Mouse (Mus musculus): Measurements from ENCODE around the gene Eno3.
A peak's percentile ranks its signal among the peaks of the same experiment; 100 is the strongest.

Gene Eno3

DNA sequence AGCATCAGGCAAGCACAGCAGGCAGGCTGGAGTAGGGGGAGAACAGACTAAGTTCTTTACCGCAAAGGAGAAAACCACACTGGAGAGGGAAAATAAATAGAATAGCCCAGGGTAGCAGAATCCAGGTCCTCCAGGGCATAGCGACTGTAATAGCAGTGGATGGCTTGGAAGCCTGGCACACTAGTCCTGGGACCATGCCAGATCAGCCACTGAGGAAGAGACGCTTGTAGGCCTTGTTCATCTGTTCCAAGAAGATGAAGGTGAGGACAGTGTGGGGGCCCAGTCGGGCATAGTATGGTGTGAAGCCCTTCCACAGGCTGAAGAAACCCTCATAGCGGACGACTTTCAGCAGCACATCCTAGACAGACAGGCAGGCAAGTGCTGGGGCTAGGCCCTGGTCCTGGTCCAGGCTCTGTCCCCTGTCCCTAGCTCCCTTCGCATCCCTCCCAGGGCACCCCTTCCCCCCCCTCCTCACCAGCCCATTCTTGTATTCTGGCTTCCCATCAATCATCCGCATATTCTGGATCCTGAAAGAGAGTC is 12.4 kb upstream of the Eno3 start:
- no peak for DNase-seq

DNA sequence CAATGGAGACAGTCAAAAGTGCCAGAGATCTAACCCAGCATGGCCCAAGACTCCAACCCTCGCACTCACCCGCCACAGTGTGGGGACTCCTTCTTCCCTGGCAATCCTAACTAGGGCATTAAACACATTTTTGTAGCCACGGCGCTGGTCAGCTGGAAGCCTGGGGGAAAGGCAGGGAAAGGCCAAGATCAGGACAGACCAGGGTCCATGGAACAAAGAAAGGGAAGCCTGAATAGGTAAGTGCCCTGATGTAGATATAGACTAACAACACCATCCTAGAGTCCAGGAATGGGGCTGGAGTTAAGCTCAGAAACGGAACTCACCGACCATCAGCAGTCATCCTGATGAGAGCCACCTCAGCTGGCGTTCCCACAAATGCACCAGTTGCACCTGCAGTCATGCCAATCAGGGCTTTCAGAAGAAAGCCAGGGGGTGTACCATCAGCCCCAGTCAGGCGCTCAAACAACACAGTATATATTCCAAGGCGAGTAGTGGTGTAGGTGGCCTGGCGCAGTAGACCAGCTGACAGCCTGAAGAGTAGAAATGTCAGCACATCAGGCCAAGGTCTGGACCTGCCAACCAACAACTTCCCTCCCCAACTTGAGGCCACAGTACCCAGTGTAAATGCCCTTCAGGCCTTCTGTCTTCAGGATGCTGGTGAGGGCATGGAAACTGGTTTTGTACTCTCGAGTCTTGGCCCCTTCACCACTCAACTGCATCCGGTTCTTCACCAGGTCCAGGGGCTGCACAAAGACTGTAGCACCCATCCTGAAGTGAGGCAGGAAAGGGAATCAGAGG is 11.3 kb upstream of the Eno3 start:
- no peak for DNase-seq

DNA sequence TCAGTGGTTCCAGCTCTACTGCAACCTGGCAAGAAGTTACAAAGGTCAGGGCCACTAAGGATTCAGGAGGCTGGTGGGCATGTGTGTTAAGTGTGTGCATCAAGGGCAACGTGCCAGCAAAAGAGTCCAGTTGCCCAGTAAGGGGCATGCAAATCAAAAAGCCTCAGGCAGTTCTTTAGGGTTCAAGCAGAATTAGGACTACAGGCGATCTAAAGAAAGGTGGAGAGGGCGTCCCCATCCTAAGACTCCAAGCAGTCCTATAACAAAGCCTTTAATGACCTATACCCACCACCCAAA is 10.8 kb upstream of the Eno3 start:
- no peak for DNase-seq

DNA sequence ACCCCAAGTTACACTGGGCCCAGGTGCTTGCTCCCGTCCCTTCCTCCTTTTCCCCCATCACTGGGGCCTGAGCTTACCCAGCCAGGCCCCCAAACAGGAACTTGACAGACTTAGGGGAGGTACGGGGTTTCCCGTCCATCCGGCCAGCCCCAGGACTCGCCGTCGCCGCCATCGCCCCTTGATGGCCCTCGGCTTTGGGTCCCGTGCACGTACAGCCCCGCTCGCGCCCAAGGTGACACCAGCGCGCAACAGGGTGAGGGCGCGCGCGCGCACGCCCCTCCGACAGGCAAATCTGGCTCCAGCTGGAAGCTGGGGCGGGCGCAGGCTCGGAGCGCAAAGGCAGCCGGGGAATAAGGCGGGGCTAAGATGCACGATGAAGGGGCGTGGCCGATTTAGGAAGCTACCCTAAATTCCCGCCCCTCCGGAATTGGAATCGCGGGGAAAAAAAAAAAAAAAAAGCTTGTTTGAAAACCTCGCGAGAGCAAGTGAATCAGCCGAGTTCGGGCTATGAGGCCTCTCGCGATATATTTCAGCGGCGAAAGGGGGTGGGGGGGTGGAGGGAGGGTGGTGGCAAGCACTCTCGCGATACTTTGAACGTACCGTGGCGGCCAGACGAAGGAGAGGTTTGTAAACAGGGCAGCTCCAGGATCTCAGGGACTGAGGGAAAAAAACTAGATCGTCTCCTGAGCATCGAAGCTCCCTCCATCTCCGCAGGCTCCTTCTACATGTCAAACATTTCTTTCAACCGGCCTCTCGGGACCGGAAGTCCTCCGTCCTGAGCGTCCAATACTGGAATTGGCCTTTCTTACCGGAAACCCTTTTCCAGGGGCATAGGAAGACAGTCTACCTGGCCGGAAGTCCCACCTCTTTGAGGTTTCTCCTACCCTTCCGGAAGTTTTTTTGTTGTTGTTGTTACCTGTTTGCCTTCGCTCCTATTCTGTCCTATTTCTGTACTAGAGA is 10.0 kb upstream of the Eno3 start, which contains the start of the genes Rnf167 and Slc25a11:
Rnf167 (plus strand) TSS at position 545 of the 960 bp plus-strand sequence.
Slc25a11 (minus strand) TSS at position 789 of the 960 bp plus-strand sequence.
- DNase-seq = peak; percentile 98

DNA sequence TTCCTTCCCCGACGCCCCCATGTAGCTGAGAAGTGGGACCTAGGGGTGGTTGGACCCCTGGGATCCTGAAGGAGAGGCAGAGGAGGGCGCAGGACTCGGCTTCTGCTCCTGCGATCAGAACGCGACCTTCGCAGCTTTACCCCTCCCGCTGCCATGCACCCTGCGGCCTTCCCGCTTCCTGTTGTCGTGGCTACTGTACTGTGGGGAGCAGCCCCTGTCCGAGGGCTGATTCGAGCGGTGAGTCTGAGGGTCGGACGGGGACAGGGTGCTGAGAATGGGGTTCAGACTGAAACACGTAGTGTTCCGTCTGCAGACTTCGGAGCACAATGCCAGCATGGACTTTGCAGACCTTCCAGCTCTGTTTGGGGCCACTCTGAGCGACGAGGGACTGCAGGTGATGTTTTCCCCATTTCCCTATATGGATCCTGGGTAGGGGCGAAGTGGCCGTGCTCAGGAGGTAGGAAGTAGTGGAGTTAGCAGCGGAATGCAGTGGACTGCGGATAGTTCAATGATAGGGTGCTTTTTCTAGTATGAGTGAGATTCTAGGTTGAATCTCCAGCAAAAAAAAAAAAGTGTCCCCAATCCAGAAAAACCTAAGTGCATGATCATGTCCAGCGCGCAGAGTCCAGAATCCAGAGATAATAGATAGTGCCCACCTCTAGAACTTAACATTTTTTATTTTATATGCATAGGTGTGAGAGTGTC is 9.1 kb upstream of the Eno3 start:
- DNase-seq = peak; percentile 55

DNA sequence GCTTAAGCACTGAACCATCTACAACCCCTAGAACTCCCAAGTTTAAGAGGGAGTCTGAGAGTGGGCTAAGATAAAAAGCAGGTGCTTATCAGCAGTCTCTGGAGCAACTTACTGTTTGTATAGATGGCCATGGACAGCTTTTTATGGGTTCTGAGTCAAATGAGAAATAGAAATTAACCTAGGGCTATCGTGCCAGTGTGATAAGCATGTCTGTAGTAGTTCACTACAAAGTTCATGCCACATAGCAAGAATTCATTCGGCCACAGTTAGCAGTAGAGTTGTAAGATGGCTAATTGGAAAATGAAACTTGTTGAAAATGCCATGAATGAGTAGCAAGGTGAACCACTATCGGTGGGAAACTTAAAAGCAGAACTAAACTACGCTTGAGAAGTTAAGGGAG is 8.5 kb upstream of the Eno3 start:
- no peak for DNase-seq

DNA sequence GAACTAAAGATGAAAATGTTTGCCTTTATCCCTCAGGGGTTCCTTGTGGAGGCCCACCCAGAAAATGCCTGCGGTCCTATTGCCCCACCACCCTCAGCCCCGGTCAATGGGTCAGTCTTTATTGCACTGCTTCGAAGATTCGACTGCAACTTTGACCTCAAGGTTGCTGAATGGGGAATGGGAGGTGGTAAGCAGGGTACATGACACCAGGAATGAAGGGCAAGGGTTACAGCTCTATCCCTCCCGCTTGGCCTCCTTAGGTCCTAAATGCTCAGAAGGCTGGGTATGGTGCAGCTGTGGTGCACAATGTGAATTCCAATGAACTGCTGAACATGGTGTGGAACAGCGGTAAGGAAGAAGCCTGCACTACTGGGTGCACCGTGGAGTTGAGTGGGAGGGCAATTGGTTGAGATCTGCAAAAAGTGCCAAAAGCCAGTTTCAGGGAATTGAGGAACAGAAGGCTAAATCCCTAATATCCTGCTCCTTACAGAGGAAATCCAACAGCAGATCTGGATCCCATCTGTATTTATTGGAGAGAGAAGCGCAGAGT is 7.7 kb upstream of the Eno3 start:
- no peak for DNase-seq

DNA sequence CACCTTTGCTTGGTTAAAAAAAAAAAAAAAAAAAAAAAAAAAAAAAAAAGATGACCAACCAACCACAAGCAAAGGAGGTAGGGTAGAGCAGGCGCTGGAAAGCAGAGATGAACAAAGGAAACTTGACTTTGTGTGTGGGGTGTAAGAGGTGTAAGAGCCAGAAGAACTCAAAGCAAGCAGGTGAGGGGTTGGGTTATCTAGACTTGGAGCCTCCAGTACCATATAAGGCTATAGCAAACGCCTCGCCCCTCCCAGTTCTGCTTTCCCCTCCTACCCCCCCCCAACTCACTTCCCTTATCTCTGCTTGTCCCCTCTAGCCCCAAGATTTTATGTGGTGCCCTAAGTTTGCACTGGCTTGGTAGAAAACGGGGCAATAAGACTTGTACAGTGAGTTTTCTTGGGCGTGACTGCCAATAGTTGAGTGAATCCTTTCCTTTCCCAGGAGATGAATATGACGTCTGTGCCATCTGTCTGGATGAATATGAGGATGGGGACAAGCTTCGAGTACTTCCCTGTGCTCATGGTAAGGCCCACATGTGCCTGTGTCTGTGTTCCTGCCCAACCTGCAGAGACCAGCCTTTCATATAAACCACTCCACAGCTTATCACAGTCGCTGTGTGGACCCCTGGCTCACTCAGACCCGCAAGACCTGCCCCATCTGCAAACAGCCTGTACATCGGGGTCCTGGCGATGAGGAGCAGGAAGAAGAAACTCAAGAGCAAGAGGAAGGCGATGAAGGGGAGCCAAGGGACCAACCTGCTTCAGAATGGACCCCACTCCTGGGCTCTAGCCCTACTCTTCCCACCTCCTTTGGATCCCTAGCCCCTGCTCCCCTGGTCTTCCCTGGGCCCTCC is 6.5 kb upstream of the Eno3 start:
- DNase-seq = peak; percentile 61

DNA sequence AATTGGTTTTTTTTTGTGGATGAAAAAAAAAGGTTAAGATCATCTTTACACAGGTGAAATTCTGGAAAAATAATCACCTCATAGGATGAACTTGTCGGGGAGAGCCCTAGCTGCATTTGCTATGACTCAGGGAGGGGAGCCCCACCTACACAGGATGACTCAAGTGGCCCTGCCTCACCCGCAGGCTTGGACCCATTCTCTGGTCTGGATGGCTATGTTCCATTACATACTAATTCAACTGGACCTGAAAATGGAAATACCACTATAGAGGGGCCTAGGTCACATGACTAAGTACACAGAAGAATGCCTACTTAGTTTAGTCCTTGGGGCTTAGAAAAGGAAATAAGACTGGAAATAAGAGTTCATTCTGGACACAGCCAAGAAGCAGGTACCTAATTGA is 5.6 kb upstream of the Eno3 start:
- DNase-seq = peak; percentile 63

DNA sequence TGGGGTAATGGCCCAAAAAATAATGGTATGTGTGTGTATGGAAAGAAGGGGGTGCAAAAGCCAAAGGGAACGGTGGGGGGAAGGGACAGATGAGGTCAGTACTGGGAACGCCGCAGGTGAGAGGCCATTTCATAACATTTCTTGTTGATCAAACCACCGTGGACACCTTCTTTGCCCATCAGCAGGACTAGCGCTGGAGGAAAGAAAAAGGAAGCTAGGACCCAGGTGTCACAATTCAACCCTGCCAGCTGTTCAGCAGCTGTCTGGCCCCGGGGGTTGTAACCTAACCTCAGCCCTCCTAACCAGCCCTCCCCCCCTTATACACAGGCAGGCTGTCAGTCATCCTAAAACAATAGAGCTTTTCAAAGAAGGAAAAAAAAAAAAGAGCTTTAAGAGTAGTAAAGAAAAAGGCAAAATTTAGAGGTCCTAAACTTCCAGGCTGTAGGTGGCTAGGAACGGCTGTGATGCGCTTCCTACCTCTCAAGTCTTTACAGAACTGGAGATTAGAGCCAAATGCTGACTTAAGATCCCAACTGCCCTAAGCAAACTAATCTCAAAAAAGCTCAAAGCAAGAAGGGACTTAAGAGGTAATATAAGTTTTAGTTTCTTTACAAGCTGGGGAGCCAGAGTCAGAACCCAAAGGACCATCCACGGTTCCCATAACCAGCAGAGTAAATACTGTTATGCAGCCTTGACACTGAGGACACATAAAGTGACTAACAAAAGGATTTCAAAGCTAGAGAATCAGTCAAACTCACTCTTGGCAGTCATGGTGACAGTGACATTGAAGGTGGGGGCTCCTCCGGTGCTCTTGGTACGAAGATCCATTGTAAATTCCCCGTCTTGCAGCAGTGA is 4.7 kb upstream of the Eno3 start:
- no peak for DNase-seq

DNA sequence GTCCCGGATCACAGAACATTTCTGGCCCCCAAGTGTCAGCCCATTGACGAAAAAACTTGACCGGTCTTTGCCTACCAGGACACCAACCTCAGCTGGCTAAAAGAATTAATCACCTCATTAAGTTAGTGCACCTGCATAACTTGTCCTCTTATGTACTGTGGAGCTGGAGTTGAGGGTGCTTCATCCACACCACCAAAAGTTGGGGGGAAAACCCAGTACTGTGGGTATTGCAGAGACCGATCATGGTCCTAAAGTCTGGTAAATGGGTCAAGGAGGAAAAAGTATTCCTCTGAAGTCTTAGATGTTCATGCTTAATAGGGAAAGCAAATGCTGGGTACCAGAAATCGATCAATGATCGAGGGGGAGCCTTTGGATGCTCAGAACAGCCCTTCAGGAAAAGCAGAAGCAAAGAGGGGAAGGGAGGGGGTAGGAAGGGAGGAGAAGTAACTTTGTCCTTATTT is 4.1 kb upstream of the Eno3 start:
- DNase-seq = no peak

DNA sequence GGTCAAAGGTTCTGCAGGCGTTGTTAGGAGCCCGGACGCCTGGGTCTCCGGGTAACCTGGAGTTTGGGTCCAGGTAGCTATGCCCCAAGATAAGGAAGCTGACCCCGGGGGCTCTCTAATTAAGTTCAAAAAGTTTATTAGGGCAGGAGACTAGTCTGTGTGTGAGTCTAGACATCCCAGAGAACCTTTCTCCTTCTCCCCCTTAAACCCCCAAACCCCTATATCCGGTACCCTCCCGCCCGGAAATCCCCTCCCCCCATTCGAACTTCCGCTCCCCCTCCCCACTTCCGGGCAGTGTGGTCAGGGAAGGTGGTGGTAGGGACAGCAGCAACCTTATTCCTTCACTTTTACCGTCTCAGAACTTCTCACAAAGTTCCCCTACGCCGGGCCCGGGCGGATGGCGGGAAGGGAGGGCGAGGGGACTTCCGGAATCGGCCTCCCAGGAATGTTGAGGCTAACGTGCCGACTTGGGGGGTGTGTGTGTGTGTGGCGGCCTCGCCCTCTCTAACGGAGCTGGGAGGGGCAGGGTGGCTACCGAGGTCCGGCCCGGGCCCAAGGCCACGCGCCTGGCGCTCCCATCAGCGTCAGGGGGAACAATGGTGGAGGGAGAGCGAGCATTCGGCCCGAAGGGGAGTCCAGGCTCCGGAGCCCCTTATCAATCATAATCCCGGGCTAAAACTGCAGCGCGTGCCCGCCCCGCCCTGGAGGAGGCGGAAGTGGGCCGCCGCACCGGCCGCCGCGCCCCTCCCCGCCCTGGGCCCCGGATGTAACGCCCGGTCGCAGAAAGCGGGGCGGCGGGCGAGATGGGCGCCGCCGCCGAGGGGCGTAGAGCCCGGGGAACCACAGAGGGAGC is 3.4 kb upstream of the Eno3 start:
- peak; percentile 86 for DNase-seq

DNA sequence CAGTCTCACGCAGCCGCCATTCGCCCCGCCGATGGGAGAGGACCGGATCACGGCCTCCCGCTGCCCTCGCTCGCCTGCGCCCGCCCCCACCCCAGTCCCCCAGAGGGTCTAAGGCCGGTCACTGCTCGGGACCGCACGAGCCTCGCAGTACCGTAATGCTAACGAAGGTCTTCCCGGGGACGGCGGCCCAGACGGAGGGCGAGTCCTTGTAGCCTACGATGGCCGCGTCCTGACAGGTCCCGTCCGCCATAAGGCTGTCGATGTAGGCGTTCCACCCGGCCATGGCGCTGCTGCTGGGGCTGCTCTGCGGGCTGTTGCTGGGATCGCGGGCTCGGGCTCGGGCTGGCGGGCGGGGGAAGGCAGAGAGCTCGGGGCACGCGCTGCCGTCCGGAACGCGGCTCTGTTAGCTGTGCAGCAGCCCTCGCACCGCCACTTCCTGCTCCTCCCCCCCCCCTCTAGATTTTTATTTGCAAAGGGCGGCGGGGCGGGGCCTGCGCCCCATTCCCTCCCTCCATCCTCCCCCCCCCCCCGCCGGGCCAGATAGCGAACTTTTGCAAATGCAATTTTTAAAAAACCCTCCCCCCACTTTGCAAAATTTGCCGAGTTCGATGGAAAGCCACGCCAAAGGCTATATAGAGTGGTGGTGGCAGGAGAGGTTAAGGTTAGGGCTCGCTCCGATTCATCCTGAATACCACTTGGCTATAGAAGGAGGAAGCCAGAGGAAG is 2.6 kb upstream of the Eno3 start, which contains the start of gene Pfn1:
Pfn1 (minus strand) TSS at position 447 of the 725 bp plus-strand sequence.
- DNase-seq = peak; percentile 92

DNA sequence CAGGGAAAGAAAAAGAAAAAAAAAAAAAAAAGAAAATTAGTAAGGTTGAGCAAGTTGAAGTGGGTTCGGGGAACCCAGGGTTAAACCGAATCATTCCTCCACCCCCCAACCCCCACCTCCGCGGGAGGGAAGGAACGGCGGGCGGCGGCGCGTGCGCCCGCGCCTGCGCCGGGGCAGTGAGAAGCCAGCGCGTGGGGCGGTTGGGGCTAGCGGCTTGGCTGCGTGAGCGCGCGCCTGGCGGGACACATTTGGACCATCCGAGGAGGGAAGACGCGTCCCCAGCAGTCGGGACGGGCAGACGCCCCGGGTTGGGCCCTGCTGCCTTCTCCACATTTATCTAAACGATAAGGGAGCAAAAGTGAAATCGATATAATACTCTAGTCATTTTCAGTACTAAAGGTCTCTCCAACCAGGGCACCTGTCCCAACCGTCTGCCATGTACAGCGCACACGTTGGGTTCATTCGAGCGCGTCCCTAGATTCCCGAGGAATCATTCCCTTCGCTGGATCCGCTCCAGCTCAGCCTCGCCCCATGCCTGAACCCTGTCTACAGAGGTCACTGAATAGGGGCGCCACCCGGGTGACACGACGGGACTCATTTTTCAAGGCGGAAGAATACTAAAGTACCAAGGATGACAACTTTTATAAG is 2.0 kb upstream of the Eno3 start:
- DNase-seq = peak; percentile 86

DNA sequence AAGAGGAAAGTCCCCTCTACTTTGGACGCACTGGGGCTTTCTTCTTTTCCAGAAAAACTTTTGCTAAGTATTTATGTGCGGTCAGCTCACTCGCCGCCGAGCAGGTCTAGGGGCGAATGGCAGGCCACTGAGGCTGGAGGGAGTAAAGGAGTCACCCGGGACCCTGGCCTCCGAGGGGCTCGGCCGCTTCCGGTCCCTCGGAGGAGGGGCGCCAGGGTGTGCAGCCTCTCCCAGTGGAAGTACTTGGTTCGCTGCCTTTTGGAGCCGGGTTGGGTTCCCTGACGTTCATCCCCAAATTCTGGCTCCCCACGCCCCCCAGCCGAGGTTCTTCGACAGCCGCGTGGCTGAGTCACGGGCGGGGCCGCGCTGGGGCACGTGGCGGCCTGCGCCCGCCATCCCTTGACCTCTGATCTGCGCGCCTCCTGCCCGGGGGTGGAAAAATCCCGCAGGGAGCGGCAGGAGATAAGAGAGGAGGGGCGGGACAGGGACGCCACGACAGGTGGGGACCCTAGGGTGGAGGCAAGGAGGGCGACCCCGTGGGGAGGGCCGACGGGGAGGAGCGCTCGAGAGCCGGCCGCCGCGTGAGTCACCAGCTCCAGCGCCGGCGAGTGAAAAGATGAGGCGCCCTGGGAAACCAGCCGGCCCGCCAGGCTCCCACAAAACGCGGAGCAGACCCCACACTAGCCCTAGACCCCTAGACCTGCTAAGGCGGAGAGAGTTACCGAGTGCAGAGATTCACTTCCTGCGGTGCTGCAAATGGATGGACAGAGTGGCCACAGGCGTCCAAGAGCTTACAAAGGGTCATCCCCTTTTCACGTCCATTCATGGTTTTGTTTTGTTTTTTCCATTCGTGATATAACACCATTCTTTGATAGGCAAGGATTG is 1.2 kb upstream of the Eno3 start:
- DNase-seq = peak; percentile 66

DNA sequence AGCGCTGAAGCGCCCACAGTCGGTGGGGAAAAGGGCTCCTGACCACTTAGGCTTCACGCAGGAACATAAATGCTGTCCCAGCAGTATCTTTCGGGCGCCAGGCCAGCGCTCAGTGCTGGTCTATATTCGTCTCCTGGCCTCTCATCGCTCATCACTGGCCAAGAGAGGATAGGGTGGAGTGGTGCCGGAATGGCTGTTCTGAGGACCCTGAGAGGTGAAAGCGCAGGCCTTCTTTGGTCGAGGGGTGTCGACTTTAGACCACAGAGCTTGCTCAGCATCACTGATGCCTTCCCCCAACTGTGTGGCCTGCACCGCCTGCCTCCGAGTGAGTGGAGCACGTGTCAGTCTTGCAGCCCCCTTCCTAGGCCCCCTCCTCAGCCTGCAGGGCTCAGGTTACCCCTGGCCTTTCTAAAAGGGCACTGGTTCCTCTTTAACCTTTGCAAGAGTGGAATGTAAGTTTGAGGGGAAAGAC is 510 bp upstream of the Eno3 start:
- DNase-seq = no peak

DNA sequence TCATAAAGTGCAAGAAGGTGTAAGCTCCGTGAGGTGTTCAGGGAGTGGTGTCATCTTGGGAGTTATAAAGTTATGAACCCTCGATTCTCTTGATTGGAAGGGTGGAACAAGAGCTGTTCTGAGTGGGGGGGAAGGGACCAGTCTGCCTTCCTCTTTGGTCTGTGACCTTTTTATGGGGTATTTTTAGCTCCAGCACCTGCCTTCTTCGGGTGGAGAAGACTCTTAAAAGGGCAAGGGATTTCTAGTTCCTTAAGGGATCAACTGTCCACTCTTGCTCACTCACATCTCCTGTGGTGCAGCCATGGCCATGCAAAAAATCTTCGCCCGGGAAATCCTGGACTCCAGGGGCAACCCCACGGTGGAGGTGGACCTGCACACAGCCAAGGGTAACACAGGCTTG is 571 bp downstream of the Eno3 start:
- DNase-seq = no peak
